Mouse (Mus musculus): ENCODE results near the gene BC028528. TPM values are rescaled to one million over a fixed set of nuclear protein-coding genes. Genes with fewer than 3 reads are reported as not detected.
"Not testable (repeated sequence)": the region's sequence is repeated elsewhere in the genome, so short reads cannot be mapped to it uniquely, and the experiment has no call there.

Gene BC028528
- total RNA-seq, 1 experiment from 2014 or later, result 230 TPM

DNA sequence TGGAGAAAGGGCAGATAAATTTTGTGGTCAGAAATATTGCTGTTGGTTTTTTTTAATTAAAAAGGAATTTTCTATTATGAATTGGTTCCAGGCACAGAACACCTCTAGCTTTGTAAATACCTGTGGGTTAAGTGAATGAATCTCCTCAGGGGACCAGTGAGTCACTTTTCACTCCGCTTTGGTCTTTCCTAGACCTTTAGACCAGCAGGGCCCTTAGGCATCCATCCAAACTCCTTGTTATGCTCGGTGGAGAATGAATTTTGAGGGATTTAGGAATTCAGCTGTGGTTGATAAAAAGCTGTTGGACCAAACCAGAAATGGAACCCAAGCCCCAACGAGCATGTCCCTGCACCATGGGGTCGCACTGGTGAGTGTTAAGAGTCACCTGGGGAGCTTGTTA, 15.8 kb upstream of the BC028528 start:
- no peak for ATAC-seq (replicated peaks; ENCODE audit: insufficient number of reproducible peaks, low FRiP score, low TSS enrichment, poor library complexity, severe bottlenecking)

DNA sequence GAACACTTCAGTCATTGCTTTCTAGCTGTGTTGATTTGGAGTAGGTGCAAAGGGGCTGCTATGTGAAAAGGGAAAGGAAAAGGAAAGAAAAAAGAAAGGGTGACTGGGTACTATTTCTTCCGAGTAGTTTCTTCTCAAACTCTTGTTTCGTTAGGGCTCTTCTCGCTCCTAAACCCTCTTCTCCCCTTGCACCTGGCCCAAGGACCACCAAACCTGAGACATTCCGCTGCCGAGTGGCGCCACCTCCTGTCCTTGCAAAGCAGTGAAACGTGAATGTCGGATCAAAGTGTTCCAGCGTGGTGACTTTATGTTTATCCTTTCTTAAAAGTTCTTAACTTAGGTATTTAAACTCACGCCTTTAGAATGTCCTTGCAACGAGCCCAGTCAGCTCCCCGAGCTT, 15.1 kb upstream of the BC028528 start:
- ATAC-seq (replicated peaks; ENCODE audit: insufficient number of reproducible peaks, low FRiP score, low TSS enrichment, poor library complexity, severe bottlenecking), result no peak; the same call in 1 of the 2 replicates

DNA sequence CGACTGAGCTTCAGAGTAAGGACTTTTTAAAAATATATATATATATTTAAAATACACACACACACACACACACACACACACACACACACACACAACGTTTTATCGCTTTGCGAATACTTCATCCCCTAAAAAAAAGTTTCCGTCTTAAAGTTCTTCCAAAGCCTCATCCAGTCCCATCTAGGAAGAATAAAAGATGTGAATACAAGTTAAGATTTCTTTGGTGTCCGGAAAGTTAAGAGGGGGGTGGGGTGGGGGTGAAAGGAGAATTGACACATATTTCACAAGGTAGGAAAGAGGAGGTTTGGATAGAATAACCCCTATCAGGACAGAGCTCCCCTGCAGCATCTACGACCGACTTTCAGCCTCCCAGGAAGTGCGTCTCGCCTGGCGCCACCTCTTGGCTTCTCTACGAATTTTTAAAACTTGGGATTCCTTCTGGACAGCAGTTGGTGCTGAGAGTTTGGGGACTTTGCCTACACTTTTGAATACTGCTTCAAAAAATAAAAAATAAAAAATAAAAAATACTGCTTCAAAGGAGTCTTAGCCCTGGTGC, 14.2 kb upstream of the BC028528 start:
- ATAC-seq (replicated peaks; ENCODE audit: insufficient number of reproducible peaks, low FRiP score, low TSS enrichment, poor library complexity, severe bottlenecking), result no peak

DNA sequence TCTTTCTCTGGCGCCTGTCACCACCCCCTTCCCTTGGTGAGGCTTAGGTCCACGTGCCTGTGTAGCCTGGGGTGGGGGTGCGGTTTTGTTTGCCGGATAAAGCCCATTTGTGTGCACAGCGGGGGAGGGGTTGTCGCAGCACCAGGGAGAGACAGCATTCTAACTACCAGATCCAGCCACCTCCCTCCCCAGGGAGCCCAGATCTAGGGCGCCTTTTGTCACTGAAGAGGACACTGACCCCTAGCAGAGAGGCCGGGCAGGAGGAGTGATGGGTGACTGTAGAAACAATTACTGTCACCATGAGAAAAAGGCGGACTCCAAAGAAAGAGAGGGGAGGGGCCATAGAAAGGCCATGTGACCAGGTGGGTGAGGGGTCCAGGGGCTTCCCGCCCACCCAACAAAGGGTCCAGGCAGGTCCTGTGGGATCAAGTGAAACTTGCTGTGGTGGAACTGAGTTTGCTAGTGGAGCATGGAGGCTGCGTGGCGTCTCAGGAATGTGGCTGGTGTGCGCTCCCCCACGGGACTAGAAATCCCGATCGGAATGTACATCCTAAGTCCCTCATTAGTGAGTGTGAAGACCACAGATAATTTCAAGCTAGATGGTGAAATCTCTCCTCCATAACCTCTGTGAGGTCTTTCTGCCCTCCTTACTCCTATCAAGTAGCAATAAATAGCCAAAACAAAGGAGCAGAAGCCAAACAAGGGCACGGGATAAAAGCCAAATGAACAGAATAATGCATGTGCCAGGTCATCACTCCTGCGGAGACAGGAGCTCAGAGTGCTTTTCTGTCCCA, 13.5 kb upstream of the BC028528 start:
- no peak for ATAC-seq (replicated peaks; ENCODE audit: insufficient number of reproducible peaks, low FRiP score, low TSS enrichment, poor library complexity, severe bottlenecking)

DNA sequence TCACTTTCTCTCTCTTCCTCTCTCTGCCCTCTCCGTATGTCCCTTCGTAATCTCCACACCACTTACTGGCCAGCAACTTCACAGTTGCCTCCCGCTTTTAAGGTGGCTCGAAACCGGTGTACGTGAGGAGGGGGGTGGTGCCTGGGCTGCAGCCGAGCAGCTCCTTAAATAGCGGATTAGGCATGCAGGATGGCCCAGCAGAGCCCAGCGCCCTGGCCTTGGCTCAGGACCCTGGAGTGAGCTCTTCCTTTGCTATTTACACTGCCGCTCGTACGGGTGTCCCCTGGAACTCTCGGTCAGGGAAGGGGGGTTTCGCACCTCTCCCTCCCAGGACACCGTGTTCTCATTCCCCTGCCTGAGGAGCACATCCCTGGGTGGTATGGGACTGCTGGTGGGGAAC, 12.8 kb upstream of the BC028528 start, which contains the start of gene Car14:
Gene Car14, minus strand, starts transcription at position 124 of the 400 bp plus-strand sequence.
- no peak for ATAC-seq (replicated peaks; ENCODE audit: insufficient number of reproducible peaks, low FRiP score, low TSS enrichment, poor library complexity, severe bottlenecking)

DNA sequence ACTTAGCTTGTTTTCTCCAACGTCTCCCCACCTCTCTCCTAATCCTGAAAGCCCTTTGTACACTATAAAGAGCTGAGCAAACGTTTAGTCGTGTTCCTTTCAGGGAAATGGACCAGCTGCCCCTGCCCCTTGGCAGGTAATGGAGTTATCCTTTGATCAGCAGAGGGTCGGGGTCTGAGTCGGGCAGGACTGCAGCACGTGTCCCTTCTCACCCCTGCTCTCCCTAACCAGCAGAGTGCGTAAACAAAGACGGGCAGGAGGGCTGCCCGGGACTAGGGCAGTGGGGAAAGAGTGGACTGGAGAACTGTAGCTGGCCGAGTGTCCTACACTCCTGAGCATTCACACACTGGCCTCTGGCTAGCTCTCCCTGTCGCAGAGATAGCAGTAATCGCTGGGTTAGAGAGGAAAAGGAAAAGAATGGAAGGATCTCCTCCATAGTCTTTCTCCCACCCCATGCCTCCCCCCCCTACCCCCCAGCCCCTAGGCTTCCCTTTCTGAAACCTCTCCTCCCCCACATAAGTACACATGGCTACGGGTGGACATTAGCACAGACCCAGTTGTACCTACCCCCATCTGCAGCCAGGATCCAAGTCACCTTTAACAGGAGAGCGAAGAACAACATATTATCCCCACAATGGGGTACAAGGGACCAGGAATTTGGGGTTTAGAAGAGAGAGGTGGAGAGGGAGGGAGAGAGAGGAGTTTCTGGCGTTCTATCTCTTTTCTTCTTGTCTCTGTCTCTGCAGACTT, 12.1 kb upstream of the BC028528 start:
- no peak for ATAC-seq (replicated peaks; ENCODE audit: insufficient number of reproducible peaks, low FRiP score, low TSS enrichment, poor library complexity, severe bottlenecking)

DNA sequence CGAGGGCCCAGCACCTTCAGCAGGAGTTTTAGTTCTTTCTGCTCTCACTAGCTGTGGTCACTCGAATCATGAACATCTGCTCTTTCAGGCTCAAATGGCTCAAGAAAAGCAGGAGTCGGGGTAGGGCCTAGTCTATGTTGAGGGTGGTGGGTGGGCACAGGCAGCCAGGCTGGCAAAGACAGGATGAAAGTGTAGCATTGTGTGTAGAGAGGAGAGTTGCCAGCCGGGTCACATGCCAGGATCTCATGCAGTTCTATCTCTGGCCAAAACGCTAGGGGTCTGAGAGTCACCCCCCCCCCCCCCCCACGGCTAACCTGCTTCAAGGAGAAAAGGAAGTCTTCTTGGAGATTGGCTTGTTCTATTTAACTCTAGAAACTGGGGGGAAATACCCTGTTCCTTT, 10.8 kb upstream of the BC028528 start:
- ATAC-seq (replicated peaks; ENCODE audit: insufficient number of reproducible peaks, low FRiP score, low TSS enrichment, poor library complexity, severe bottlenecking), result no peak

DNA sequence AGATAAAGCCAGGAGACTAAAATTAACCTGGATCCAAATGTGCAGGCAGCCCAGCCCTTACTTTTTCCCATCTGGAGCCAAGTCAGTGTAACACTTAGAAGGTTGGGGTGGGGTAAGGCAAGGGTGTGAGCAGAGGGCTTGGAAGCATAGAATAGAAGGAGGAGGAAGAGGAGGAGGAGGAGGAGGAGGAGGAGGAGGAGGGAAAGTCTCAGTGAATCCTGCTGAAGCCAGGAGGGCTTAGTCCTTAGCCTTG, 10.5 kb upstream of the BC028528 start:
- no peak for ATAC-seq (replicated peaks; ENCODE audit: insufficient number of reproducible peaks, low FRiP score, low TSS enrichment, poor library complexity, severe bottlenecking)

DNA sequence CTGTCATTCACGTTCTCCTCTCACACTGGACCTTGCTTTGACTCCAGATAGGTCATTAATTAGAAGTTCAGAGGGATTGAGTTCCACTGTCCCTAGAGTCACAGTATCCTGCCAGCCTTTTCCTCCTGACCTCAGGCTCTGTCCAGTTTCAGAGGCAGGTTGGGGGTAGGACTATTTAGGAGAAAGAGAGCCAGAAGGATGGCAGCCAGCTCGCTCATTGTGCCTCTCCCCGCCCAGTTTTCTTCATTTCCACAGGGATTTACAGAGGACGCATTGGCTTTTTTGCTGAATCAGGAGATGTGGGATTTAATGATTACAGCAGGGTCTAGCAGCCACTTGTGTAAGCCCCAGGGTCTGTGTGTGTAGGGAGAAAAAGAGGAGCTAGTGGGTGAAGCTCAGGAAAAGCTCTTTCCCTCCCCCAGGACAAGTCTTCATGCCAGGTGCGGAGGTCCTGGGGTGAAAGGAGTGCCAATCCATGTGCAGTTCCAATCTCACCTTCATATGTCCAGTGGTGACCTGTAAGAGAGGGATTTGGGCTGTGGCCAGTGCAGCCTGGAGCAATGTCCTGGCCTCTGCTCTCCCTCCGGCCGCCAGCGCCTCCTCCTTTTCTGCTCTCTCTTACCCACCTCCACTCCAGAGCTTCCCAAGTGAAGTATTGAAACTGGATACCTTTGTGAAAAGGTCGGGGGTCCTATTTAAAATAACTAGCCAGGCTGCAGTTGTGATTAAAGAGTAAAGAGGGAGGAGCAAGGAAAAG, 10.0 kb upstream of the BC028528 start:
- no peak for ATAC-seq (replicated peaks; ENCODE audit: insufficient number of reproducible peaks, low FRiP score, low TSS enrichment, poor library complexity, severe bottlenecking)

DNA sequence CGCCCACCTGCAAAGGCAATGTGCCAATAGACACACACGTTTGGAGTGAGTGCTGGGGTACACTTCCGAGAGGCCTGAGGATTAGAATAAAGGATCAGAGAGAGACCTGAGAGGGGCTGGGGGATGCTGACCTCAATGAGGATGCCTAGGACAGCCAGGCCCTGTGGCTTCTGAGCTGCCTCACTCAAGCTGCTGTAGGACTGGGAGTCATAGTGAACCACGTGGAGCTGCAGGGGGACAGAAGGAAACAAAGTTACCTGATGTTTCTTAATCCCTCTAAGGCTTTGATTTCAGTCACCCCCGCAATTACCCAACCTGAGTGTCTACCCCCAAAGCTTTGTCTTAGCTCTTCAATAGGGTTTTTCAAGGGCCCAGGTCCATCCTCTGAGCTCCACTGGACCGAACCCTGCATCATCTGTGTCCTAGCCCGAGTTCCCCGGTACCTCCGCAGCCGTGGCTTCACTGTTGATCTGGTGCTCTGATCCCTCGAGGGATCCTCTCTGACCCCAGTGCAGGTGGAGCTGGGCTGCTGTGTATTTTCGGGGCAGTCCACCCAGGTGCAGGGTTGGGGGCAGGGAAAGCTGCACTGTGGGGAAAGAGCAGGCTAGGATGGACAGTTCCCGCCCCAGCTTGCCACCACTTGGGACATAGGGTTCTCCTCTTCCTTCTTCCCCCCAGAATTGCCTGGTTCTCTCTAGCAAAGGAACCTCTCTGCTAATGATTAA, 8.2 kb upstream of the BC028528 start:
- ATAC-seq (replicated peaks; ENCODE audit: insufficient number of reproducible peaks, low FRiP score, low TSS enrichment, poor library complexity, severe bottlenecking), result no peak

DNA sequence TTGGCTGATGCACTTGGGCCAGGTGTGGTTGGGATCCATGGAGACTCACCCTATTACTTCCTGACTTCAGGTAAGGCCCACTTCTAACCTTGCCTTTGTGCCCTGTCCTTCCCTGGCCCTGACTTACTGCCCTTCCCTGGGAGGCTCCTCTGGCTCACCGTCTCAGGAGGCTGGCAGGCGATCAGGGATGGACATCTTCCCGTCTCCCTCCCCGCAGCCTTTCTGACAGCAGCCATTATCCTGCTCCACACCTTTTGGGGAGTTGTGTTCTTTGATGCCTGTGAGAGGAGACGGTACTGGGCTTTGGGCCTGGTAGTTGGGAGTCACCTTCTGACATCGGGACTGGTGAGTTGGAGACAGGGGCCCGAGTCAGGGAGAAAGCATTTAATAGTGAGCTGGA, 3.7 kb upstream of the BC028528 start:
- not testable (repeated sequence) for ATAC-seq (replicated peaks; ENCODE audit: insufficient number of reproducible peaks, low FRiP score, low TSS enrichment, poor library complexity, severe bottlenecking)

DNA sequence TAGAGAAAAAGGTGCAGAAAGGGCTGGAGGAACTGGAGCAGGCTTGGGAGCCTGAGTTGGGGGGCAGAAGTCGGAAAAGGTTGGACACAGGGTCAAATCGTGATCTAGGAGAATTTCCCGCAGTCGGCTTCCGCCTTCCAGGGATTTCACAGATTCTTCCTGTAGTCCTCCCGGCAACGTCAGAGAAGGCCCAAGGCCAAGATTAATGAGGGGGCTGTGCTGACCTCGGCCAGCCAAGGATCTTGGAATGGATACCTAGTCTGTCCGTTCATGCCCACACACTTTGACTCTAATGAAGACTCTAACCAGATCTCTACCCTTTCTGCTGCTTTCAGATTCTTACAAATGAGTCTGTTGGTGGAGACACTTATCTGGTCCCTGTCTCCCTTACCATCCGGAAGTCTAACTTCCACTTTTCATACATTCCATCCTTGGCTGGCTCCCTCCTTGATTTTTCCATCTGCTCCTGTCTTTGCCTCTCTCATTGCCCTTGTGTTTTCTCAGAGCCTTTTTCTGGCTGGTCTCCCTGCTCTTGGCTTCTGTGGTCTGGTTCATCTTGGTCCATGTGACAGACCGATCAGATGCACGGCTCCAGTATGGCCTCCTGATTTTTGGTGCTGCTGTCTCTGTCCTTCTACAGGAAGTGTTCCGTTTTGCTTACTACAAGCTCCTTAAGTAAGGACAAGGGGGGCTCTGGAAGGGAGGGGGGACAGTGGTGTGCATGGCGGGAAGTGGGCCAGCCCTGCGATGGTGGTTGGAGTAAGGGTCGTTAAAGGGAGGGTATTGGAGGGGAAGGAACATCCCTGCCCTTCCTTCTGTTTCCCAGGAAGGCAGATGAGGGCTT, 2.7 kb upstream of the BC028528 start:
- ATAC-seq (replicated peaks; ENCODE audit: insufficient number of reproducible peaks, low FRiP score, low TSS enrichment, poor library complexity, severe bottlenecking), result no peak

DNA sequence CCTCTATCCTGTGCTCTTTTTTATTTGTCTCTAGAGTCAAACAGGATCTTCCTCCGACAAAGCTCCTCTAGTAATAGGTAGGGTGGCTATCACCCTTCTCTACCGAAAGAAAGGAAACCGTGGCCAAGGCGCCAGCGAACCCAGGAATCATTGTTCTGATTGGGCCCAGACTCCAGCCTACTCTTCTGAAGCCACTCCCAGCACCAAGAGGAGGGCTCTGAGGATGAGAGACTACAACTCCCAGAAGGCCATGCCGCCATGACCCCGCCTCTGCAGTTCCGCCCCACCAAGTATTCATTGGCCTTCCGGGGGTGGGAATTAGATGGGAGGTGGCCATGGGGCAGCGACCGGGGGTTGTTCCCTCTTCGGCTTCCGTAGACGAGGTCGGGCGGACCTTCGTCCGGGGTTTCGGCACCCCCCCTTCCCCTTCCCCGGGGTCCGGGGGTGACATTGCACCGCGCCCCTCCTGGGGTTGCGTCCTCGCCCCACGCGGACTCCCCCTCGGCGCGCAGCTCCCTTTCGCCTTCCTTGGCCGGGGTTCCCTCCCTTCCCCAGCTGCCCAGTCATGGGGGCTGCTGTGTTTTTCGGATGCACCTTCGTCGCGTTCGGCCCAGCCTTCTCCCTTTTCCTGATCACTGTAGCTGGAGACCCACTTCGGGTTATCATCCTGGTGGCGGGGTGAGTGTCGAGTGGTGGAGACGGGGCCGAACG, 2.0 kb upstream of the BC028528 start, which contains the start of gene Aph1a:
Gene Aph1a, plus strand, starts transcription at position 364 of the 711 bp plus-strand sequence.
- ATAC-seq (replicated peaks; ENCODE audit: insufficient number of reproducible peaks, low FRiP score, low TSS enrichment, poor library complexity, severe bottlenecking), result peak; percentile 97

DNA sequence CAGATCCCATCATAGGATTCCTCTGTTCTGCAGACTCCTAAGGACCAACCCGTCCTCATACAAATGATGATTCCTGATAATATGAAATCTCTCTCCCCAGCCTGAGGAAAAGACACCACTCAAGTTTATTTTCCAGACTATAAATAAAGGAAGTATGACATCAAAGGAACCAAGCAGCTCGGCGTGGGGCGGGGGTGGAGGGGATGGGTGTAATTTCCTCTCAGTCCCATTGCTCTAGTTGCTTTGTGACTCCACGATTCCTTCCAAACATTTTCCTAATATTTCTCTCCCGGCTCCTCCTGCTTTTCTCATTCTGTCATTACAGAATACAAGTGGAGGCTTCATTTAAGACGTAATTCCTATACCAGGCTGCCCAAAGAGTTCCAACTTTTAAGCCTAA, 1.3 kb upstream of the BC028528 start:
- ATAC-seq (replicated peaks; ENCODE audit: insufficient number of reproducible peaks, low FRiP score, low TSS enrichment, poor library complexity, severe bottlenecking), result no peak

DNA sequence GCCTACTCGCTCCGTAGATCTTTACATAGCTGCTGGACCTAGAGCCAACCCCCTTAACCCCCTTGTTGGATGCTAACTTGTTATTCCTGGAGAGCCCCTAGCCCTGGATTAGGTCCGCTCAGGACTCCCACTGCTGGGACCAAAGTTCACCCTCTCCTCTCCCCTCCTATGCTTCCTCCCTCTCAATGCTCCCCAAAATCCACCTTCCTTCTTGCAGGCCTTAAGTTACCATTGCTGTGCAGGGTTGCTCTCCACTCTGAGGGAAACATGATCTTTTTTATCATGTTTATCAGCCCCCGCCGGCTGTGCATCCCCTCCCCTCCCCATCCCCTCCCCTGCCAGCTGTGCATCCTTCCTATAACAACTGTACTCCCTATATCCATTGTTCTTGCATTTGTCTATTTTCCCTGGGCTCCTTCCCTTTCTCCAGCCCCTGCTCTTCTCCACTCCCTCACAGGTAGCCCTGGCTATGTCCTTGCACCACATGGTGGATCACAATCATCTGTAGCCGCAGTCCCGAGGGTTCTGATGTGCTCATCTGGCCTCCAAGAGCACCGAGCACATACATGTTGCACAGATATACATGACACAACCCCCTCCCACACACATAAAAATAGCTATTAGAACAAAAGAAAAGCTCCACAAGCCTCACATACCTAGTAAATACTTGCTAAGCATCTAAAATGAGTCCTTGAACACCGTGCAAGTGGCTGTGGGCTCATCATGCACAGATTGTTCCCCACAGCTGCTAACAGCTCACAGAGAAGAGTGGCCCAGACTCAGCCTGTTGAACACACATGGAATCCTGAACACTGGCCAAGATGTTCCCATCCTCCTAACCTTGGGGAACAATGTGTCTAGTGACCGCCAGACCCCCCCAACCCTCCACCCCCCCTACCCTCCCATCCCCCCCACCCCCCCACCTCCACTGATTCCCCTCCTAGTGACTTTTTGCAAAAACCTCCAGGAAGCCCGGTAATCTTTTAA, 554 bp upstream of the BC028528 start:
- no peak for ATAC-seq (replicated peaks; ENCODE audit: insufficient number of reproducible peaks, low FRiP score, low TSS enrichment, poor library complexity, severe bottlenecking)

DNA sequence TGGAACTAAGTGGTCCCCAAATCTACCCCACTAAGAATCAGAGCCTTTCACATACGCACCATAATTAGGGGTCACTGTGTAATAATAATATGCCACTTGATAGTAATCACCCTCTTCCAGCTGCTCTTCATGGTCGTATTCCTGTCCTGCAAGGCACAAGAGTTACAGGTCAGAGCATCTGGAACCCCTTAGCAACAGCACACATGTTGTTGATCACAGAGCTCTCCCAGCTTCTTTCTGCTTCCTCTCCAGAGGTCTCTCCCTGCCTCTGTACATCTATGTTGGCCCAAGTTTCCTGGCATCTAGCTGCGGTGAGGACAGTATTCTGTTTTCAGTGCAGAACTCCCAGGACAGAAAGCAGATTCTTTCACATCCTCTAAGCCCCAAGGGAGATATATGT, 2.1 kb downstream of the BC028528 start:
- ATAC-seq (replicated peaks; ENCODE audit: insufficient number of reproducible peaks, low FRiP score, low TSS enrichment, poor library complexity, severe bottlenecking), result no peak

All from monocyte, adult 5-6 weeks (primary cell).